11 mouse cellular contexts compared by ENCODE assay signal in the genomic region with DNA sequence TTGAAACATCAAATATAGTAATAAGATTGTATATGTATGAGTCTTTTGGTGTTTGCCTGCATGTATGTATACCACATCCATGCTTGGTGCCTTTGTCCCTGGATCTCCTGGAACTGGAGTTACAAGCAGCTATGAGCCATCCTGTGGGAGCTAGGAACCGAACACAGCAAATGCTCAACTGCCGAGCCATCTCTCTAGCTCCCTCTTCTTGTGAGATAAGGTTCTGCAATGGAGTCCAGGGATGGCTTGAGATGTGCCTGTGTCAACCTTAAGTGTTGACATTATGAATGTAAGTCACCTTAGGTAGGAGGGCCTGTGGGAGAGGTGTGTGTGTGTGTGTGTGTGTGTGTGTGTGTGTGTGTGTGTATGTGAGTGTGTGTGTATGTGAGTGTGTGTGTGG. TPM values are rescaled to one million over a fixed set of nuclear protein-coding genes. Genes with fewer than 3 reads are reported as not detected.
DNase-seq lines count a peak whose midpoint lies in the region; ATAC-seq and TF ChIP-seq lines count a peak whose summit lies in the region.
"Had no signal": no experiment of that assay in that cellular context is flagged by ENCODE, and none has a peak within 500 bp of the region (broad histone marks: within the 10 kb centered on the region; RNA-seq: fewer than 3 reads in every experiment).

No protein-coding gene starts in this region.

- no peak for DNase-seq in hindbrain, postnatal 0 days (ENCODE audit: low spot score)
- DNase-seq in 416B (ENCODE audit: low read depth) (peak; percentile 73), G1E (ENCODE audit: low spot score) (no peak)
- no peak for DNase-seq in cerebellum, postnatal 4 days (ENCODE audit: low spot score in 2 of 2)
- no peak for DNase-seq in limb, embryonic 10.5 days (ENCODE audit: low spot score)
- no peak for DNase-seq in right cerebral cortex, postnatal 36 days (ENCODE audit: low spot score in 2 of 2)
- DNase-seq: heart, postnatal 36 days; kidney, postnatal 4 days had no signal

- no peak overlapping the region for H3K4me3 ChIP-seq in hindbrain, postnatal 0 days (ENCODE audit: low read length)
- no peak overlapping the region for H3K4me3 ChIP-seq in hindbrain, embryonic 13.5 days
- no peak overlapping the region for H3K4me3 ChIP-seq in G1E (ENCODE audit: low read depth, low read length)
- no peak overlapping the region for H3K4me3 ChIP-seq in liver, embryonic 12.5 days
- no peak overlapping the region for H3K4me3 ChIP-seq in limb, embryonic 10.5 days
- H3K4me3 ChIP-seq: midbrain, embryonic 15.5 days had no signal

- no peak overlapping the region for H3K9ac ChIP-seq in hindbrain, postnatal 0 days (replicated peaks; ENCODE audit: low read length)
- no peak overlapping the region for H3K9ac ChIP-seq in hindbrain, embryonic 13.5 days
- no peak overlapping the region for H3K9ac ChIP-seq in liver, embryonic 12.5 days
- H3K9ac ChIP-seq: midbrain, embryonic 15.5 days had no signal

- no peak overlapping the region for H3K27ac ChIP-seq in hindbrain, postnatal 0 days
- no peak overlapping the region for H3K27ac ChIP-seq in hindbrain, embryonic 13.5 days
- peak overlapping the region; percentile 55 for H3K27ac ChIP-seq in liver, embryonic 12.5 days
- H3K27ac ChIP-seq in limb, embryonic 10.5 days = no peak overlapping the region
- H3K27ac ChIP-seq: midbrain, embryonic 15.5 days had no signal

- 45% methylated on average over 2 of the region's 2 CpGs for WGBS in hindbrain, postnatal 0 days
- WGBS in hindbrain, embryonic 13.5 days = 52% methylated on average over 2 of the region's 2 CpGs
- WGBS in liver, embryonic 12.5 days (ENCODE audit: insufficient replicate concordance) = 36% methylated on average over 2 of the region's 2 CpGs
- WGBS in limb, embryonic 10.5 days = 64% methylated on average over 2 of the region's 2 CpGs

- no peaks in the 10 kb centered on the region for H3K27me3 ChIP-seq in hindbrain, postnatal 0 days (ENCODE audit: insufficient read depth, low read length)
- H3K27me3 ChIP-seq in hindbrain, embryonic 13.5 days = no peaks in the 10 kb centered on the region
- no peaks in the 10 kb centered on the region for H3K27me3 ChIP-seq in G1E (ENCODE audit: insufficient read depth, low read length)
- no peaks in the 10 kb centered on the region for H3K27me3 ChIP-seq in liver, embryonic 12.5 days (replicated peaks)
- H3K27me3 ChIP-seq in limb, embryonic 10.5 days (ENCODE audit: low read depth, poor library complexity, severe bottlenecking) = no peaks in the 10 kb centered on the region
- H3K27me3 ChIP-seq: midbrain, embryonic 15.5 days had no signal

- peaks cover 6% of the 10 kb centered on the region; the same call in 1 of the 2 replicates for H3K36me3 ChIP-seq in hindbrain, postnatal 0 days (ENCODE audit: insufficient read depth, low read length)
- H3K36me3 ChIP-seq in hindbrain, embryonic 13.5 days = peaks cover 18% of the 10 kb centered on the region
- peaks cover 26% of the 10 kb centered on the region for H3K36me3 ChIP-seq in G1E (replicated peaks)
- H3K36me3 ChIP-seq in liver, embryonic 12.5 days = peaks cover 38% of the 10 kb centered on the region
- peaks cover 30% of the 10 kb centered on the region for H3K36me3 ChIP-seq in limb, embryonic 10.5 days

- no peaks in the 10 kb centered on the region for H3K9me3 ChIP-seq in hindbrain, postnatal 0 days (ENCODE audit: low read length)
- H3K9me3 ChIP-seq in hindbrain, embryonic 13.5 days = no peaks in the 10 kb centered on the region
- H3K9me3 ChIP-seq in G1E (replicated peaks) = no peaks in the 10 kb centered on the region
- H3K9me3 ChIP-seq in liver, embryonic 12.5 days (replicated peaks) = no peaks in the 10 kb centered on the region
- no peaks in the 10 kb centered on the region for H3K9me3 ChIP-seq in limb, embryonic 10.5 days (replicated peaks)
- H3K9me3 ChIP-seq: midbrain, embryonic 15.5 days had no signal

- no peak for ATAC-seq in hindbrain, postnatal 0 days
- no peak for ATAC-seq in hindbrain, embryonic 13.5 days (ENCODE audit: low FRiP score)
- ATAC-seq in G1E (ENCODE audit: extremely low read depth, insufficient number of reproducible peaks, low FRiP score, poor library complexity, severe bottlenecking) = no peak
- no peak for ATAC-seq in liver, embryonic 12.5 days
- ATAC-seq: midbrain, embryonic 15.5 days had no signal

- peak; percentile 29 for TF ChIP-seq CTCF in hindbrain, postnatal 0 days (IDR thresholded peaks at IDR 0.05; ENCODE audit: low read depth)
- peak; percentile 49; the same call in 1 of the 2 replicates for TF ChIP-seq CTCF in G1E (IDR thresholded peaks at IDR 0.05; ENCODE audit: low read depth, low read length)

- H3K4me2 ChIP-seq in hindbrain, postnatal 0 days (ENCODE audit: low read depth, low read length) = no peak overlapping the region
- H3K4me2 ChIP-seq in hindbrain, embryonic 13.5 days = no peak overlapping the region
- H3K4me2 ChIP-seq in liver, embryonic 12.5 days = no peak overlapping the region
- H3K4me2 ChIP-seq: midbrain, embryonic 15.5 days had no signal

- no peaks in the 10 kb centered on the region for H3K4me1 ChIP-seq in hindbrain, postnatal 0 days (ENCODE audit: insufficient read depth, low read length)
- H3K4me1 ChIP-seq in hindbrain, embryonic 13.5 days (replicated peaks) = peaks cover 9% of the 10 kb centered on the region
- peaks cover 59% of the 10 kb centered on the region for H3K4me1 ChIP-seq in G1E (ENCODE audit: insufficient read depth, low read depth, low read length)
- H3K4me1 ChIP-seq in liver, embryonic 12.5 days = peaks cover 76% of the 10 kb centered on the region
- H3K4me1 ChIP-seq in limb, embryonic 10.5 days = 0 out of 2 replicates have a peak, but pooled peaks cover 4% of the 10 kb centered on the region

RNA-seq across cellular contexts. Expression of gene Atpif1, which starts 6.8 kb away (rescaled TPM):
- 341 and 518 TPM in 2 replicates for total RNA-seq in hindbrain, postnatal 0 days (2014; rRNA removed)
- 1,637 and 1,748 TPM in 2 replicates for polyA plus RNA-seq in hindbrain, postnatal 0 days (2015; fragmentation: Nextera tagmentation; extraction: Ambion mirVana)
- 1,428 and 1,433 TPM in 2 replicates for polyA plus RNA-seq in hindbrain, embryonic 13.5 days (2015; fragmentation: Nextera tagmentation; extraction: Ambion mirVana)
- total RNA-seq in G1E (2014; fragmentation: Nextera tagmentation) (797 and 914 TPM in 2 replicates), G1E (2017) (868 and 1,005 TPM in 2 replicates)
- polyA plus RNA-seq in G1E (2012) = 155 and 240 TPM in 2 replicates
- 2,000 and 2,061 TPM in 2 replicates for polyA plus RNA-seq in liver, embryonic 12.5 days (2016; fragmentation: Nextera tagmentation; extraction: Ambion mirVana)
- polyA plus RNA-seq in limb, embryonic 10.5 days (2016; fragmentation: Nextera tagmentation; extraction: Ambion mirVana) = 1,005 and 1,007 TPM in 2 replicates

RNA-seq across cellular contexts. Expression of gene Dnajc8, which starts 8.7 kb away (rescaled TPM):
- 64.6 and 95.5 TPM in 2 replicates for total RNA-seq in hindbrain, postnatal 0 days (2014; rRNA removed)
- polyA plus RNA-seq in hindbrain, postnatal 0 days (2015; fragmentation: Nextera tagmentation; extraction: Ambion mirVana) = 142 and 162 TPM in 2 replicates
- 154 and 156 TPM in 2 replicates for polyA plus RNA-seq in hindbrain, embryonic 13.5 days (2015; fragmentation: Nextera tagmentation; extraction: Ambion mirVana)
- total RNA-seq in G1E (2014; fragmentation: Nextera tagmentation) = 240 and 275 TPM in 2 replicates
- 329 and 337 TPM in 2 replicates for total RNA-seq in G1E (2017)
- polyA plus RNA-seq in G1E (2012) = 164 and 213 TPM in 2 replicates
- polyA plus RNA-seq in liver, embryonic 12.5 days (2016; fragmentation: Nextera tagmentation; extraction: Ambion mirVana) = 143 and 148 TPM in 2 replicates
- polyA plus RNA-seq in limb, embryonic 10.5 days (2016; fragmentation: Nextera tagmentation; extraction: Ambion mirVana) = 213 and 229 TPM in 2 replicates

RNA-seq across cellular contexts. Expression of gene Sesn2, which starts 16.4 kb away (rescaled TPM):
- 22.8 and 25.7 TPM in 2 replicates for total RNA-seq in hindbrain, postnatal 0 days (2014; rRNA removed)
- 18.3 and 19.9 TPM in 2 replicates for polyA plus RNA-seq in hindbrain, postnatal 0 days (2015; fragmentation: Nextera tagmentation; extraction: Ambion mirVana)
- 6.6 and 8.1 TPM in 2 replicates for polyA plus RNA-seq in hindbrain, embryonic 13.5 days (2015; fragmentation: Nextera tagmentation; extraction: Ambion mirVana)
- total RNA-seq in G1E (2014; fragmentation: Nextera tagmentation) (51.6 and 51.8 TPM in 2 replicates), G1E (2017) (7.5 and 8.4 TPM in 2 replicates)
- polyA plus RNA-seq in G1E (2012) = 38.4 and 41.0 TPM in 2 replicates
- 9.3 and 10.6 TPM in 2 replicates for polyA plus RNA-seq in liver, embryonic 12.5 days (2016; fragmentation: Nextera tagmentation; extraction: Ambion mirVana)
- 10.9 and 11.7 TPM in 2 replicates for polyA plus RNA-seq in limb, embryonic 10.5 days (2016; fragmentation: Nextera tagmentation; extraction: Ambion mirVana)

RNA-seq across cellular contexts. Expression of gene Ptafr, which starts 37.2 kb away (rescaled TPM):
- total RNA-seq in hindbrain, postnatal 0 days (2014; rRNA removed) = 0.32 and 0.63 TPM in 2 replicates
- 0.61 and 0.64 TPM in 2 replicates for polyA plus RNA-seq in hindbrain, postnatal 0 days (2015; fragmentation: Nextera tagmentation; extraction: Ambion mirVana)
- 0.82 and 0.83 TPM in 2 replicates for polyA plus RNA-seq in hindbrain, embryonic 13.5 days (2015; fragmentation: Nextera tagmentation; extraction: Ambion mirVana)
- not detected in 2 replicates for total RNA-seq in G1E (2014; fragmentation: Nextera tagmentation)
- total RNA-seq in G1E (2017) = 2.0 and 2.1 TPM in 2 replicates
- 0.02 and 0.03 TPM in 2 replicates for polyA plus RNA-seq in G1E (2012)
- polyA plus RNA-seq in liver, embryonic 12.5 days (2016; fragmentation: Nextera tagmentation; extraction: Ambion mirVana) = 0.77 and 0.94 TPM in 2 replicates
- polyA plus RNA-seq in limb, embryonic 10.5 days (2016; fragmentation: Nextera tagmentation; extraction: Ambion mirVana) = 0.20 and 0.25 TPM in 2 replicates
